Mouse (Mus musculus) ovary, adult 18-20 months (tissue): ENCODE measurements around the gene Stard13.

Experiments used
- DNase-seq: peaks from one replicate; pipeline ENCODE4 v3.0.0; 2022; ENCODE audit warnings: low spot score, mixed read lengths

Gene Stard13

DNA sequence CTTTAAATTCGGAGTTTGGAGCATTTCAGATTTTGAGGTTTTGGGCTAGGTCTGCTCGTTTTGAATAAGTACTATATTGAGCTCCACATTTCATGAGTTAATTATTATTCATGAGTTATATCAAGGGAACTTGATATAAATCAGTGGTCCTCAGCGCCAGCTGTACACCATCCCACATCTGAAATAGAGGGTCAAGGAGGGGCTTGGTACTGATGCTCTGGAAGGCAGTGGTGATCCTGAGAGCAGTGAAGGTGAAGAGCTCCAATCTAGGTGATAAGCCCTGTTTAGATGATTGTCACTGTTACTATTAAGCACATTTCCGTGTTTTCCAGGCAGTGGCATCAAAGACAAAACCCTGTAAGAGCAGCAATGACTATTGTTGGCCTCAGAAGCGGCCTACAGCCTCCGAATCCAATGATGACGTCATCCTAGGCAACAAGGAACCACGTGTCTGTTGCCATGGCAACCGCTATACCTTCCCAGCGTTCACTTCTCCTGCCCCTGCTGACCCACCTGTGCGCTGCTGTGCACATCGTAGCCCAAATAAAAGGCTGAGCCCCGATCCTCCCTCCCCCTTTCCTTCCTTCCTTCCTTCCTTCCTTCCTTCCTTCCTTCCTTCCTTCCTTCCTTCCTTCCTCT, 5.2 kb downstream of the Stard13 start:
- no peak for DNase-seq

GRCm38 (mm10) chr5:151223696-151224366, 9.8 kb downstream of the Stard13 start:
- DNase-seq: no peak

GRCm38 (mm10) chr5:151222791-151223190, 10.8 kb downstream of the Stard13 start:
- DNase-seq: no peak

GRCm38 (mm10) chr5:151218689-151219115, 14.9 kb downstream of the Stard13 start:
- DNase-seq: no peak

DNA sequence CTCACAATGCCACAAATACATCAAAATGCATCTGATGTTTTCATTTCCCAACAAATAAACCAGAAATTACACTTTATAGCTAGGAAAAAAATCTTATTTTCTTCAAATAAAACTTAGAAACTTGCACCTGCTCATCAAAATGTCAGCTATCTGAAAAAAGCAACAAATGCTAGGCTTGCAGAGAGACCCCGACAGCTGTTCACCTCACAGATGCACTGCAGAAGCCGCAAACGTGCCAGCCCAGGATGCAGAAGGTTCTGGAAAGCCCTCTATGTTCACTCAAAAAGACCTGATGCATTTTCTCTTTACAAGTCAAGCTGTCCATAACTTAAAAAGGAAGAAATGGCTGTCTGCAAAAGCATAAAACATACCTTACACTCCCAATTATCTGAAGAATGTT, 20.5 kb downstream of the Stard13 start:
- no peak for DNase-seq

GRCm38 (mm10) chr5:151210869-151211268, 22.8 kb downstream of the Stard13 start:
- no peak for DNase-seq

DNA sequence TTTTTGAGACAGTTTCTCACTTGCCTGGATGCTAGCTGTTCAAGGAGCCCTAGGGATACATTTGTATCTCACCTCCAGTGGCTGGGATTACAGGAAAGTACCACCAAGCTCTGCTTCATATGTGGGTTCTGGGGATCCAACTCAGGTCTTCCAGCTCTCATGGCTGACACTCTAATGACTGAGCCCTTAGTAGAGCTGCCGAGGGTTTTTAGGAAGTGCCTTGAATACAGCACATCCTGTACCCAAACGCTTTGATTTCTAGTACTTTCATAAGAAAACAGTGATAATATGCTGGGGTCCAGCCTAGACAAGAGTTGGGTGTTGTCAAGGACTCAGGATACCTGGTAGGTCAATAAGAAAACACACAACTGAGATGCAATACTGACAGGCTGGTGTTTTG, 23.6 kb downstream of the Stard13 start:
- DNase-seq: no peak

DNA sequence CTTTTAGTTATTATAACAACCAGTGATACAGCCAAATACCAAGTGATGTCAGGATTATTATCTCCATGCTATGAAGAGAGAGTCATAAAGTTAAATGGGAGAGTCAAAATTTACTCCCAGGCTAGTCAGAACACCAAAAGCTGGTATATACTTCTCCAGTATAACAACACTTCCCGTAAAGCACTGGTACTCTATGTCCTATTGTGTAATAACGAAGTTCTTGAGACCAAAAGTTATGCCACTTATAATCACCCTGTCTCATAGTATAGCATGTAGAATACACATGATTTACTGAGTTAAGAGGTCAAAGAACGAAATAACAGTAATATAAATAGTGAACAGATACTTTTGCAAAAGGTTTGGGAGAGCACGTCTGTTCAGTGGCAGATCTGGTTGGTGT, 28.6 kb downstream of the Stard13 start:
- no peak for DNase-seq

DNA sequence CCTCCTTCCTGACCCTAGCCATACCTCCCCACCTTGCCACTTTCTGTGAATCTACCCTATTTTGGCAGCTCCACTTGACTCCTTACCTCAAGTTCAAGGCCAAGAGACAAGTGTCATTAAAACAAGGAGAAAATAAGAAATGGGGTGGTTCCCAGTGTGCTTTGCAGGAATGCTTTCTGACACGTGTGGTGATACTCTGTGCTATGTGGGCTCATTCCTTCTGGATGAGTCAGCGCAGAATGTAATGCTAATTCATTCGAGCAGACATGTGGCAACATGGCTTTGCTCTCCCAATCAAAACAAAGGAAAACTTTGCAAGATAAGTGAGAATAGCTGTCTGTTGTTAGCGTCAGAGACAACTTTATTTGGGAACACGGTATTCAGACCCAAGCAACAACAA, 30.7 kb downstream of the Stard13 start:
- peak; percentile 44 for DNase-seq

GRCm38 (mm10) chr5:151201220-151201619, 32.4 kb downstream of the Stard13 start:
- DNase-seq: no peak

DNA sequence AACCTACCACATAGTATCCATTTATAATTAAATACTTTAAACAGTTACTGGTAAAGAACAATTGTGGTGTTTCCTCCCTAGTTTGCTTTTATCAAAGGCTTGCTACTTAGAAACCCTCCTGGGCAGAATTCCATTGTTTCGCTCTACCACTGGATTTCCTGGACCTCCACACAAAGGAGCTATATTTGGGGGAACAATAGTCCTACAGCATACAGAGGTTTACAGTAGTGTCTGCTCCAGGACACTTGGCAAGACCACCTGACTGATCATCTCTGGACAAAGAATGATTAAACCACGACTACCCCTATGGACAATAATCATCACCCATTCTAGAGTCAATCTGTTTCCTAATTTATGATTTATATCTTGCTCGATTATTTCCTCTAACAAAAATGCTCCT, 34.4 kb downstream of the Stard13 start:
- no peak for DNase-seq

DNA sequence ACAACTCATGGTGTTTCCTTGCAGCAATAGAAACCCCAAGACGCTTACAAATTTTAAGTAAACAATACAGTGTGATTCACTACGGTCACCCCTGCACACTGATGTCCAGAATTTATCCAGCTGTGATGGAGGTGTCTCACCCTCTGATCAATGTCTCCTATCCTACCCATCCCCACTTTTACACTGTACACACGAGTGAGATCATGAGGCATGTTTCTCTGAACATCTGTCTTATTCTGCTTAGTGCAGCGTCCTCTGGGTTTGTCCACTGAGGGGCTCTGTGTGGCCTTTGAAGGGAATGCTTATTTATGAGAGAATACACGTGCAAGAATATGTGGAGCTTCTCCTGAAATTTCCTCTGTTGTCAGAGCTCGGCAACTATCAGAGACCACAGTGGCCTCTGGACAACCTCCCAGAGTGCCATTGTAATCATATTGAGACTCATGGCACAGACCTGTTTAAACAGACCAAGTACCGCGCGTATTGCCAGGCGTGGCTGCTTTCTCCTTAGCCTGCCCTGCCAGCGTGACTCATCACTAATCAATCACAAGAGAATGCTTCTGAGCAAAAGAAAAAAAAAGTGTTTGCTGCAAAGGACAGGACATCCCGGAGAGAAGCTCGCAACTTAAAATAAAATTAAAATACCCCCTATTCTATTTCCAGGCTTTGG, 36.9 kb downstream of the Stard13 start:
- no peak for DNase-seq

- DNase-seq: no peak
These were observed 39.6 kb downstream of the Stard13 start for GRCm38 (mm10) chr5:151193885-151194520.

- no peak for DNase-seq
These were observed 41.4 kb downstream of the Stard13 start for GRCm38 (mm10) chr5:151192266-151192665.

DNA sequence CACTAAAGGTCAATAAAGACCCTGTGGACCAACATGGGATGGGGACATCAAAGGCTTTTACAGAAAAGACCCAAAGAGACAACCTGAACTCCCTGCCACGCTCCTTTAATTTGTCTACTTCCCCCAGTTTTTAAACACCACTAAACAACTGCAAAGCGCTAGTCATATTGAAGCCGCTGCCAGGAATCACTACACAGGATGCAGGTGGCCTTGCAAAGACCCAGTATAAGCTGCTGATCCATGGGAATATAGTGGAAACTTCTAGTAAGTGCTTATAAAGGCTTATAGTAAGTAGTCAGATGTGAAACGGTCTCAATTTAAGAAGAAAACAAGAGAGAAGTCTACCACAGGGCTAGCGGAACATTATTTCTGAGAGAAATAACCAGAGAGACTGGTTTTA, 42.9 kb downstream of the Stard13 start:
- DNase-seq: no peak

- DNase-seq: peak; percentile 59
These were observed 43.8 kb downstream of the Stard13 start for GRCm38 (mm10) chr5:151189789-151190378.

DNA sequence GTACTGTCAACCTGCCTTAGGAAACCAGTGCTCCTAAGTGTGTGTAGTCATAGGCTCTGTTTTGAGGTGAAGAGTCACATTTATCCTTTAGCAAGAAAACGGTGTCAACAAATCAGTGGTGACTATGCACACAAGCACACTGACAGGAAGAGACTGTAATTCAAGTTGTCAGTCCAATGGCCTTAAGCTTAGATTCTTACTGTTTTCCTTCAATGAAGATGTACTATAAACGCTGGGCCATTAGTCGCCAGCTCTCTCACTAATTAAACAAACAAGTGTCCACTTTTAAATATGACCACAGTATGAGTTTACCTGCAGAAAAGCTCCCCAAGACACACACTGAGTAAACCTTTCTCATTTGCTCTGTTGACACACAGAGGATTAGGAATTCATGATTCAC, 44.3 kb downstream of the Stard13 start:
- DNase-seq: no peak

DNA sequence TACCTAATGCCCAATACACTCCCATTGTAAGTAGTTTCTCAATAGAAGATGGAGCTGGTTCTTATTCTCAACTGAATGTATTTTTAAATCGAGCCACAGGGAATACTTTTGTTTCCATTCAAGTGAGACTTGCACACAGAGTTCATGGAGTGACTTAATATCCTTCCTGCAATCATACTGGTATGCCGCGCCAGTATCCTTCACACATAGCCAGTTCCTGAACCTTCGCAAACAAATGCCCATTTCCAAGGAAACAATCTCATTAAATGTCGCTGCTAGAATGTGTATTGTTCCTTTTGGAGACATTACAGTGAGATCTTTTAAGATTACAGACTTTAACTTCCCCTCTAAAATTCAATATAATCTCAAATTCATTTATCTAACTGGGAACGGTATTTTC, 45.0 kb downstream of the Stard13 start:
- DNase-seq: no peak

GRCm38 (mm10) chr5:151187336-151187735, 46.3 kb downstream of the Stard13 start:
- DNase-seq: no peak

- DNase-seq: no peak
These were observed 48.3 kb downstream of the Stard13 start for GRCm38 (mm10) chr5:151185286-151185856.

- DNase-seq: no peak
These were observed 49.9 kb downstream of the Stard13 start for GRCm38 (mm10) chr5:151183656-151184240.

DNA sequence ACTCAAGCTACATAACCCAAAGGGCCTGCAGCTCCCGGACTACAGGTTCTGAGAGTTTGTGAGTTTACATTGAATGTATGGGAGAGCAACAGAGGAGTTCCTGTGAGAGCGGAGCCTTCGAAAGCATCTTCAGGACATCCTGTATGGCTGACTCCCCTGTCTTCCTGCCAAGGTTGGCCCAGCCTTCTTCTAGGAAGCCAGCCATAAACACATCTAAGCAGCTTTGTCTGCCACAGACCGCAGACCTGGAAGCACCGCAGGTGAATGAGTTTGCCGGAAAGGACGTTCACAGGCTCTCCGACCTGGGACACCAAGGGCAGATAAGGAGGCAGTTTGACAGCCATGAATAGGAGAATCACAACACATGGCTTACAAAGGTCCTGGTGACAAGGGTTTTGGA, 52.3 kb downstream of the Stard13 start:
- no peak for DNase-seq
